Mouse (Mus musculus) CD4-positive naive resting alpha-beta T cell, adult 57 days (primary cell): ENCODE measurements around the gene Ccdc114. TPM values are rescaled to one million over a fixed set of nuclear protein-coding genes. Genes with fewer than 3 reads are reported as not detected.

Experiments used
- total RNA-seq: library from RNA; stranded (reverse); gene quantifications from one replicate; pipeline ENCODE4 v1.2.4, GENCODE M21; 2023

Ccdc114 gene
- 2.9 TPM for total RNA-seq

GRCm38 (mm10) chr7:45923762-45924428 is at the start of gene Ccdc114:
Ccdc114 (plus strand) TSS chr7:45924072.

GRCm38 (mm10) chr7:45878278-45878677 is 45.6 kb upstream of the Ccdc114 start, which contains the start of gene Grin2d:
Grin2d (minus strand) TSS chr7:45878378.

GRCm38 (mm10) chr7:45896517-45897257 is 27.2 kb upstream of the Ccdc114 start, which contains the start of the genes Syngr4 and Tmem143:
Syngr4 (minus strand) TSS chr7:45896714.
Tmem143 (plus strand) TSS chr7:45896941.

GRCm38 (mm10) chr7:45921242-45921621 is 2.6 kb upstream of the Ccdc114 start, which contains the start of gene Emp3:
Emp3 (minus strand) TSS chr7:45921404.

Other genes starting within 250 kb of the Ccdc114 start
- gene Ntn5, start 240.1 kb upstream of the Ccdc114 start, total RNA-seq, result 0.38 TPM
- not detected for gene Sec1, start 229.7 kb upstream of the Ccdc114 start, total RNA-seq
- gene Car11, start 224.2 kb upstream of the Ccdc114 start, total RNA-seq, result 12.3 TPM
- gene Dbp, start 219.0 kb upstream of the Ccdc114 start, total RNA-seq, result 41.2 TPM
- 2,817 TPM for gene Rpl18, start 208.6 kb upstream of the Ccdc114 start, total RNA-seq
- gene Sphk2, start 206.1 kb upstream of the Ccdc114 start, total RNA-seq, result 31.0 TPM
- gene Fam83e, start 202.9 kb upstream of the Ccdc114 start, total RNA-seq, result 2.5 TPM
- not detected for gene Spaca4, start 198.3 kb upstream of the Ccdc114 start, total RNA-seq
- gene Lmtk3, start 140.3 kb upstream of the Ccdc114 start, total RNA-seq, result 0.89 TPM
- gene Sult2b1, start 139.4 kb upstream of the Ccdc114 start, total RNA-seq, result 1.9 TPM
- gene Cyth2, start 109.5 kb upstream of the Ccdc114 start, total RNA-seq, result 127 TPM
- 1.8 TPM for gene Kcnj14, start 99.3 kb upstream of the Ccdc114 start, total RNA-seq
- gene Grwd1, start 93.1 kb upstream of the Ccdc114 start, total RNA-seq, result 31.7 TPM
- gene Kdelr1, start 51.3 kb upstream of the Ccdc114 start, total RNA-seq, result 60.7 TPM
- gene Grin2d, start 45.7 kb upstream of the Ccdc114 start, total RNA-seq, result 0.41 TPM
- gene Syngr4, start 27.4 kb upstream of the Ccdc114 start, total RNA-seq, result not detected
- gene Tmem143, start 27.1 kb upstream of the Ccdc114 start, total RNA-seq, result 9.2 TPM
- gene Emp3, start 2.7 kb upstream of the Ccdc114 start, total RNA-seq, result 306 TPM
- not detected for gene Abcc6, start 106.2 kb downstream of the Ccdc114 start, total RNA-seq
- 38.3 TPM for gene Nomo1, start 109.6 kb downstream of the Ccdc114 start, total RNA-seq
- gene Kcnj11, start 176.7 kb downstream of the Ccdc114 start, total RNA-seq, result not detected